Mouse (Mus musculus): ENCODE results near the gene Opcml.

Gene Opcml

GRCm38 (mm10) chr9:28003131-28003530 is 212.6 kb downstream of the Opcml start:
- DNase-seq (ENCODE audit: low spot score in 2 of 2) = no peak

GRCm38 (mm10) chr9:28011483-28011882 is 220.9 kb downstream of the Opcml start:
- DNase-seq (ENCODE audit: low spot score in 2 of 2) = no peak

DNA sequence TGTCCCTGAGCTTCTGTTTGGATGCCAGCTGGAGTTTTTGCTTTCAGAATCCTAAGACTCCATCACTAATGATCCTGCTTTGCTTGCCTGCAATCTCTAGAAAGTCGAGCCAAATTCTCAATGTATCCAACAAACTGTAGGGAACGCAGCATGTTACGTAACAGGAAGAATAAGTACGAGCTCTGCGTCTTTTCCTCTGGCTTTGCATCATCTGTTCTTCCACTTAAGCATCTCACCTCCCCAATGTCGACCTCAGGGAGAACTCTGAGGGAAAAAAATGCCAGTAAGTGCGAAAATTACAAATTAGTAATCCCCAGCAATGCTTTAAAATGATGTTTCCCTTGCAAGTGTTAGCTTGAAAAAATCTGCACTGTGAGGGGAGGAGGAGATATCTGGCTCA is 222.1 kb downstream of the Opcml start:
- no peak for DNase-seq (ENCODE audit: low spot score in 2 of 2)

GRCm38 (mm10) chr9:28013192-28013591 is 222.6 kb downstream of the Opcml start:
- no peak for DNase-seq (ENCODE audit: low spot score in 2 of 2)

- no peak for DNase-seq (ENCODE audit: low spot score in 2 of 2)
Measured at GRCm38 (mm10) chr9:28028156-28028555, 237.6 kb downstream of the Opcml start.

DNA sequence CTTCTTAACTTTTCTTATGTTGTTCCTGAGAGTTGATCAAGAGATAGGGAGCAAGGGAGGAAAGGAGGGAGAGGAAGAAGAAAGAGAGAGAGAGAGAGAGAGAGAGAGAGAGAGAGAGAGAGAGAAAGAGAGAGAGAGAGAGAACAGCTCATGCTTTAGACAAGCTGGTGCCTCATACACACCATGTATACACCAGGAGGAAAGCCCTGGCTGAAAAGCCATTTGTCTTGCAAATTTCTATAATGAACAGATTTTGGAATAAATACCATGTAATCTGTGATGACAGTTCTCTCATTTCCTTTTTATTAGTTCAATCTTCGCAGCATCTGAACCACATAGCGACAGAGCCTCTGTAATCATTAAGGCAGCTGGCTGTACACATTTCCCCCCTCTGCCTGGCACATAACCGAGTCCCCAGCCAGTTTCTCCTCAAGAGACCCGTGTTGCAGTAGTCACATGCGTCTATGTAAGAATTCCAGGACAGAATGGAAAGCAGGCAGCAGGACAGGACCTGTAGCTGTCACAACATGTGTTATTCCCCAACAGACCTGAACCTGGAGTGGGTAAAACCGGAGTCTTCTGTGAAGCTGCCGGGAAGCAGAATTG is 238.3 kb downstream of the Opcml start:
- DNase-seq (ENCODE audit: low spot score in 2 of 2) = no peak

DNA sequence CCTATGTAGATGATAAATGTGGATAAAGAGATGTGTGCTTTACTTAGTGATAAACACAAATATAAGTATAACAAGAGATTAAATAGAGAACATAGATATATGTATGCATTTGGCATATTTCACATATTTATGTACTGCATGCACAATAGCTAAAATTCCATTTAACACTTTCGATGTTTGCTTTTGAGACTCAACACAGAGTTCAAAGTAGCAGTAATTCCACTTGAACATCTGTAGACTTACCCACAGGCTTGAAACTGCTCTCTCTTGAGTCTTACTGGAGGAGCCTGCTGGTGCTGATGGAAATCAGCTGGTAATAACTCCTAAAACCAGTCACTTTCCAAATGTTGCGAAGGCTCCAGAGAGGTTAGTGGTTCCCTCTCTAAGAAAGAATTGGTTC is 258.6 kb downstream of the Opcml start:
- DNase-seq (ENCODE audit: low spot score in 2 of 2) = no peak

DNA sequence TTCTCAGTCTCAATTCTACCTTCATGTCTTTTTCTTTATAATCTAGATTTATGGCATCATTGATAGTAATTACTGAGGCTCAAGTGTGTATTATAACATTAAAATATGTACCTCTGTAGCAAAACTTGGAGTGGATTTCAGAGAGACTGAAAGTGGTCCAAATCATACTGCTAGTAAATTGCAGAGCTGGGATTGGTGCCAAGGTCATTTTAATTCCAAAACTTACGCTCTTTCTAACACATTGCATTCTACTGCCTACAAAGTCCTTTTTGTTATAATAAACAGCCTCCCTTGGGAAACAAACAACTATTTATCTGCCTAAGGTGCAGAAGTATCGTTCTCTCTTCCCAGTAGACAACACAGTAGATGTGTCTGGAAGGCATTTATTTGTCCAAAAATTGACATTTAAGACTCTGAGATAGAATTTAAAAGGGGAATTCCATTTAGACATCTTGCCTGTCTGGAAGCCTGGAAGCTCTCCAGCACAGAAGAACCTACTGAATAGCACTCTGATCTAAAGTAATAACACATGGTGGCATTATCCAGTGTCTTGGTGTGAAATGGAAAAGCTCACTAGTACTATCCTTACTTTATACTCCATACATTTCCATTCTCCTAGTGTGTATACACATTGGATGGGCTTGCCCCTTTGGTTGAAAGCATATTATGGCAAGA is 266.7 kb downstream of the Opcml start:
- DNase-seq (ENCODE audit: low spot score in 2 of 2) = no peak

GRCm38 (mm10) chr9:28065126-28065525 is 274.6 kb downstream of the Opcml start:
- DNase-seq (ENCODE audit: low spot score in 2 of 2) = no peak

- no peak for DNase-seq (ENCODE audit: low spot score in 2 of 2)
Measured at GRCm38 (mm10) chr9:28080694-28081093, 290.1 kb downstream of the Opcml start.

DNA sequence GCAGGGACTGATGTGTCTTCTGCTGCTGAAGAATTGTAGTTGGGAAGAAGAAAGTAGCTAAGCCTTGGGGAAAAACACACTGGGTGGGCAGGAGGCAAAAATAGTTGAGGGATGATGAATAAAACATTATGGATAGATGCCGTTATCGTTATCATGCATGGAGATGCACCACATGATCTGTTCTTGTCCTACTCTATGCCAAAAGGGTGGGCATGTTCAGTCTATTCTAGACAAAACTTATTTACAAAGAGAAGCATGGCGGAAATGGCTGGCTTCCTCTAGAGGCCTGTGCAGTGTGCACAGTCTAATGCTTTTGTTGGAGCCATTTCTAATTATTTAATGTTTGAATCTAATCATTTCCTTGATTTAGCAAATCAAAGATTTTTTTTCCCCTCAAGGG is 293.2 kb downstream of the Opcml start:
- no peak for DNase-seq (ENCODE audit: low spot score in 2 of 2)

DNA sequence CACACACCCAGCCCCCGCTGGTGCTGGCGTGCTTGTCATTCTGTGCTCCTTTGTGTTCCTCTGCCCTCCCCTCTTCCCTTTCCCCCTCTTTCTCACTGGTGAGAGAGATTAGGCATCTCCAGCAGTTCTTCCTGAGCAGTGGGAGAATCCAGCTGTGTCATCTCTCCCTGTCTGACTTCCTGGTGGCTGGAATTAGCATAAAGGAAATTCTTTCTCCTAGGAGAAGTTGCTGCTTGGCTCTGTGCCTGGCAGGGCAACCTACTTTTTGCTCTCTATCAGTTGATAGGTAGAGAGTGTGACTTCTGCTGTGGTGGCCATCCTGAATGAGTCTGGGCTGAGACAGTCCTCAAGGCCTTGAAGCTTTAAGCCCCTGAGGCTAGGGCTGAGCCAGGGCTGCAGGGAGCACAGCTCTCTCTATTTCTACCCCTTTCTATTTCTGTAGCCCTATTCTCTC is 293.7 kb downstream of the Opcml start:
- DNase-seq (ENCODE audit: low spot score in 2 of 2) = no peak

- DNase-seq (ENCODE audit: low spot score in 2 of 2) = no peak
Measured at GRCm38 (mm10) chr9:28091395-28091794, 300.8 kb downstream of the Opcml start.

- DNase-seq (ENCODE audit: low spot score in 2 of 2) = no peak
Measured at GRCm38 (mm10) chr9:28094722-28095121, 304.1 kb downstream of the Opcml start.

GRCm38 (mm10) chr9:28096204-28096603 is 305.6 kb downstream of the Opcml start:
- DNase-seq (ENCODE audit: low spot score in 2 of 2) = no peak

DNA sequence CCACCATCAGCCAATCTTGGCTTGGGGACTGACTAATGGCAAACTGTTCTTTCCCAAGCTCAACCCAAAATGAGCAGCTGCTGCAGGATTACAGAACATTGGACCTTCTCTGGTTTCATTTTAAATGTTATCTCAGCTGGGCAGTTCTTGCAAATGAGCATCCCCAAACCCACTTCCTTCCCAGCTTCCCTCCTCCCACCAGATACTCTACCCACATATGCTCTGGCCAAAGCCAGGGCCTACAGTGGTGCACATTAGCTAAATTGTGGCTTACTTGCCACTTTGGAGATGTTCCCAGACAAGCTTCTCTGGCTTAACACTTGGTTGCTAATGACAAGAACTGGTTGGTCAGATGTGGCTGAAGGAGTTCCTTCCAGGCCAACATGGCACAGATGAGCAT is 311.4 kb downstream of the Opcml start:
- no peak for DNase-seq (ENCODE audit: low spot score in 2 of 2)

GRCm38 (mm10) chr9:28121858-28122257 is 331.3 kb downstream of the Opcml start:
- no peak for DNase-seq (ENCODE audit: low spot score in 2 of 2)

DNA sequence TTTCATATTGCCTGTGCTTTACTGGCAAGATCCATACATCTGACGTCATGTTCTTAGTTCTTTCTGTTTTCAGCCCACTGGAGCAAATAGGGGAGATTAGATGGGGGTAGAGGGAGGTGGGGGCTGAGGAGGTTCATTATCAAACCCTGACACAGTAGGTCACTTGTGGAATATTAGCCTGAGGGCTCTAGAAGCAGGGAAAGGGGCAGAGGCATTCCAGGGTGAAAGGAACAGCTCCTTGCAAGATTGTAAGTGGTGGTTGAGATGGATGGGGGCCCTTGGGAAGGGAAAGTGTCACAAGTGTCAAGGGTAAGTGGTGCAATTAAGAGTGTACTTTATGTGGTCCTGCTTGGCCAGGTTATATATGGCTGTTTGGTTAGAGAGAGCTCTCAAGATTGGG is 338.2 kb downstream of the Opcml start:
- DNase-seq (ENCODE audit: low spot score in 2 of 2) = no peak

GRCm38 (mm10) chr9:28131521-28131920 is 340.9 kb downstream of the Opcml start:
- no peak for DNase-seq (ENCODE audit: low spot score in 2 of 2)

- DNase-seq (ENCODE audit: low spot score in 2 of 2) = no peak
Measured at GRCm38 (mm10) chr9:28136614-28137013, 346.0 kb downstream of the Opcml start.

DNA sequence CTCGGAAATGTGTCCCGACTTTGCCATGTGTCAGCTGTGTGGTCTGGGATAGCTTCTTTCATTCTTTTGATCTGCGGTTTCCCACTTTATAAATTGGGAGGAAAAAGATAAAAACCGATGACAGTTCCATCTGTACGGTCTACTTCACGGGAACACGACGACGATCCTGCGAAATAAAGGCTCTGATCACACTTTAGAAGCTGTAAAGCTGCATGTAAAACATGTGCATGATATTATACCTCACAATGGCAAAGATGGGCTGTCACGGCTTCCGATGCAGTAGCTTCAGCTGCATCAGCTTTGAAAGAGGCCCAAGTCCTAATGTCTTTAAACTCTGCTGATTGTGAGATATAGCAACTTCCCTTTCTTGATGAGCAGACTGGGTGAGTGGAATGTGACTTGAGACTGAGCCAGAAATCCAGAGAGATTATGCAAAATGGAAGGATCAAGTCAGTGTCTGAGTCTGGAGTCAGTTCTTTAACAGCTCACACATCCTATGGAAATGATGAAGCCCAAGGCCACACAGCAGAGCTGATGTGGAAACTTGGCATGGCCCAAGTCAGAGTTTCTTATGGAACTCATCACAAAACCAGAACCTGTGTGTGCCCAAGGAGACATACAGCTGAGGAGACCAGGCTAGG is 349.5 kb downstream of the Opcml start:
- DNase-seq (ENCODE audit: low spot score in 2 of 2) = no peak

- no peak for DNase-seq (ENCODE audit: low spot score in 2 of 2)
Measured at GRCm38 (mm10) chr9:28149507-28149906, 358.9 kb downstream of the Opcml start.

DNA sequence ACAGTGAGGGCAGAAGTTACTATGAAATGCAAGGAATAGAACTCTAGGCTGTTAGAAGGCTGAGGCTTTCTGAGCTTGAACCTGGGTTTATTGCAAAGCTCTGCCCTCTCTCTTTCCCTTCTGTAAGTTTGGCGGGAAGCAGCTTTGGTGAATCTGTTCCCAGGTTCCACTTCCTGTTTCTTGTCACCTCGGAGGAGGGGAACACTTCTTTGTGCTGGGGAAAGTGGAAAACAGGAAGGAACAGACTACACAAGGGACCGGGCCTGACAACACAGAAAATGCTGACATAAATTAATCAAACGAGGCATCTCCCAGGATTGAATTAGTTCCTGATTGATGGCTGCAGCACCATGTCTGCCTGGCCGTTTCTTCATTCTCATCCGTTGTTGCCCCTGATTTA is 363.2 kb downstream of the Opcml start:
- no peak for DNase-seq (ENCODE audit: low spot score in 2 of 2)
